Mouse (Mus musculus): ENCODE results near the gene Rgl3. TPM values are rescaled to one million over a fixed set of nuclear protein-coding genes. Genes with fewer than 3 reads are reported as not detected.

The Rgl3 gene
- polyA plus RNA-seq, 1 experiment from 2014 or later = 4.7 TPM

GRCm38 (mm10) chr9:21936692-21937570 lies 52.3 kb downstream of the Rgl3 start, which contains the start of gene Plppr2:
Gene Plppr2 (plus strand): TSS chr9:21937033.
- H3K9me3 ChIP-seq = no peaks in the 10 kb centered on the region
- H3K36me3 ChIP-seq (replicated peaks) = peaks cover 9% of the 10 kb centered on the region
- 3% methylated on average over 43 of the region's 43 CpGs for WGBS
- peaks cover 22% of the 10 kb centered on the region for H3K4me1 ChIP-seq
- H3K27ac ChIP-seq = peak within 1 kb of the TSS; percentile 86
- peak; percentile 99 for DNase-seq (ENCODE audit: extremely low spot score, low spot score)
- peaks cover 42% of the 10 kb centered on the region for H3K27me3 ChIP-seq (ENCODE audit: poor library complexity, severe bottlenecking)
- H3K4me3 ChIP-seq = peak within 1 kb of the TSS; percentile 73

- DNase-seq (ENCODE audit: extremely low spot score, low spot score) = no peak
- Histone ChIP-seq H3K27ac (no peak overlapping the region), H3K4me1 (peaks cover 22% of the 10 kb centered on the region), H3K36me3 (replicated peaks) (peaks cover 2% of the 10 kb centered on the region; the same call in 1 of the 2 replicates), H3K4me3 (no peak overlapping the region), H3K27me3 (ENCODE audit: poor library complexity, severe bottlenecking) (peaks cover 42% of the 10 kb centered on the region), H3K9me3 (no peaks in the 10 kb centered on the region)
- 90% methylated on average over 7 of the region's 7 CpGs for WGBS
Observed at GRCm38 (mm10) chr9:21935466-21936131, 53.6 kb downstream of the Rgl3 start.

GRCm38 (mm10) chr9:21934021-21934420 lies 55.2 kb downstream of the Rgl3 start:
- no peak overlapping the region for H3K4me3 ChIP-seq
- no peaks in the 10 kb centered on the region for H3K36me3 ChIP-seq (replicated peaks)
- DNase-seq (ENCODE audit: extremely low spot score, low spot score) = no peak
- H3K4me1 ChIP-seq = peaks cover 22% of the 10 kb centered on the region
- 91% methylated on average over 12 of the region's 12 CpGs for WGBS
- H3K27me3 ChIP-seq (ENCODE audit: poor library complexity, severe bottlenecking) = peaks cover 42% of the 10 kb centered on the region
- H3K27ac ChIP-seq = no peak overlapping the region
- H3K9me3 ChIP-seq = no peaks in the 10 kb centered on the region

- no peak for DNase-seq (ENCODE audit: extremely low spot score, low spot score)
- Histone ChIP-seq H3K4me3 (no peak overlapping the region), H3K9me3 (no peaks in the 10 kb centered on the region), H3K4me1 (peaks cover 20% of the 10 kb centered on the region), H3K27ac (no peak overlapping the region), H3K27me3 (ENCODE audit: poor library complexity, severe bottlenecking) (peaks cover 34% of the 10 kb centered on the region), H3K36me3 (replicated peaks) (no peaks in the 10 kb centered on the region)
- 66% methylated on average over 12 of the region's 12 CpGs for WGBS
Observed at GRCm38 (mm10) chr9:21932445-21933137, 56.7 kb downstream of the Rgl3 start.

- H3K4me1 ChIP-seq = peaks cover 18% of the 10 kb centered on the region
- 75% methylated on average over 2 of the region's 2 CpGs for WGBS
- DNase-seq (ENCODE audit: extremely low spot score, low spot score) = no peak
- no peaks in the 10 kb centered on the region for H3K9me3 ChIP-seq
- no peak overlapping the region for H3K27ac ChIP-seq
- H3K4me3 ChIP-seq = no peak overlapping the region
- peaks cover 34% of the 10 kb centered on the region for H3K27me3 ChIP-seq (ENCODE audit: poor library complexity, severe bottlenecking)
- H3K36me3 ChIP-seq (replicated peaks) = no peaks in the 10 kb centered on the region
Observed at GRCm38 (mm10) chr9:21932006-21932405, 57.2 kb downstream of the Rgl3 start.

- 82% methylated on average over 3 of the region's 3 CpGs for WGBS
- Histone ChIP-seq H3K4me3 (no peak overlapping the region), H3K4me1 (peaks cover 19% of the 10 kb centered on the region), H3K27ac (no peak overlapping the region), H3K9me3 (no peaks in the 10 kb centered on the region), H3K27me3 (ENCODE audit: poor library complexity, severe bottlenecking) (peaks cover 20% of the 10 kb centered on the region), H3K36me3 (replicated peaks) (peaks cover 11% of the 10 kb centered on the region)
- DNase-seq (ENCODE audit: extremely low spot score, low spot score) = no peak
Observed at GRCm38 (mm10) chr9:21929208-21929607, 60.0 kb downstream of the Rgl3 start.

- H3K4me3 ChIP-seq = peak within 1 kb of the TSS; percentile 52
- H3K27me3 ChIP-seq (ENCODE audit: poor library complexity, severe bottlenecking) = 0 out of 2 replicates have a peak, but pooled peaks cover under 1% of the 10 kb centered on the region
- H3K9me3 ChIP-seq = no peaks in the 10 kb centered on the region
- under 1% methylated on average over 28 of the region's 28 CpGs for WGBS
- peaks cover 19% of the 10 kb centered on the region for H3K4me1 ChIP-seq
- peak; percentile 93 for DNase-seq (ENCODE audit: extremely low spot score, low spot score)
- peaks cover 15% of the 10 kb centered on the region for H3K36me3 ChIP-seq (replicated peaks)
- H3K27ac ChIP-seq = peak within 1 kb of the TSS; percentile 73
Observed at GRCm38 (mm10) chr9:21927208-21927753, 62.0 kb downstream of the Rgl3 start, which contains the start of the genes Ccdc159 and Tmem205. Gene Ccdc159 (plus strand): TSS chr9:21927471. Gene Tmem205 (minus strand): TSS chr9:21927556.

GRCm38 (mm10) chr9:21926784-21927183 lies 62.5 kb downstream of the Rgl3 start:
- H3K27me3 ChIP-seq (ENCODE audit: poor library complexity, severe bottlenecking) = no peaks in the 10 kb centered on the region
- peak overlapping the region; percentile 52 for H3K4me3 ChIP-seq
- peaks cover 19% of the 10 kb centered on the region for H3K4me1 ChIP-seq
- DNase-seq (ENCODE audit: extremely low spot score, low spot score) = peak; percentile 37
- peaks cover 18% of the 10 kb centered on the region for H3K36me3 ChIP-seq (replicated peaks)
- WGBS = 4% methylated on average over 6 of the region's 6 CpGs
- no peaks in the 10 kb centered on the region for H3K9me3 ChIP-seq
- peak overlapping the region; percentile 73 for H3K27ac ChIP-seq

GRCm38 (mm10) chr9:21926155-21926554 lies 63.1 kb downstream of the Rgl3 start:
- no peaks in the 10 kb centered on the region for H3K9me3 ChIP-seq
- DNase-seq (ENCODE audit: extremely low spot score, low spot score) = no peak
- H3K4me3 ChIP-seq = peak overlapping the region; percentile 52
- 77% methylated on average over 6 of the region's 6 CpGs for WGBS
- H3K36me3 ChIP-seq (replicated peaks) = peaks cover 21% of the 10 kb centered on the region
- H3K4me1 ChIP-seq = peaks cover 19% of the 10 kb centered on the region
- H3K27me3 ChIP-seq (ENCODE audit: poor library complexity, severe bottlenecking) = no peaks in the 10 kb centered on the region
- no peak overlapping the region for H3K27ac ChIP-seq

- peaks cover 19% of the 10 kb centered on the region for H3K4me1 ChIP-seq
- no peak for DNase-seq (ENCODE audit: extremely low spot score, low spot score)
- no peak overlapping the region for H3K4me3 ChIP-seq
- H3K27ac ChIP-seq = no peak overlapping the region
- WGBS = 100% methylated on average over 1 of the region's 1 CpGs
- H3K9me3 ChIP-seq = no peaks in the 10 kb centered on the region
- no peaks in the 10 kb centered on the region for H3K27me3 ChIP-seq (ENCODE audit: poor library complexity, severe bottlenecking)
- peaks cover 23% of the 10 kb centered on the region for H3K36me3 ChIP-seq (replicated peaks)
Observed at GRCm38 (mm10) chr9:21925506-21925905, 63.7 kb downstream of the Rgl3 start.

GRCm38 (mm10) chr9:21925034-21925433 lies 64.2 kb downstream of the Rgl3 start:
- 99% methylated on average over 3 of the region's 3 CpGs for WGBS
- H3K27ac ChIP-seq = no peak overlapping the region

GRCm38 (mm10) chr9:21924099-21924493 lies 65.2 kb downstream of the Rgl3 start:
- H3K27me3 ChIP-seq (ENCODE audit: poor library complexity, severe bottlenecking) = no peaks in the 10 kb centered on the region
- H3K4me3 ChIP-seq = no peak overlapping the region
- WGBS = 89% methylated on average over 6 of the region's 6 CpGs
- no peak overlapping the region for H3K27ac ChIP-seq
- H3K9me3 ChIP-seq = no peaks in the 10 kb centered on the region
- no peak for DNase-seq (ENCODE audit: extremely low spot score, low spot score)
- peaks cover 23% of the 10 kb centered on the region for H3K36me3 ChIP-seq (replicated peaks)
- H3K4me1 ChIP-seq = peaks cover 19% of the 10 kb centered on the region

More at GRCm38 (mm10) chr9:21925034-21925433, 64.2 kb downstream of the Rgl3 start:
- no peaks in the 10 kb centered on the region for H3K9me3 ChIP-seq
- H3K4me1 ChIP-seq = peaks cover 19% of the 10 kb centered on the region
- H3K27me3 ChIP-seq (ENCODE audit: poor library complexity, severe bottlenecking) = no peaks in the 10 kb centered on the region
- DNase-seq (ENCODE audit: extremely low spot score, low spot score) = no peak
- no peak overlapping the region for H3K4me3 ChIP-seq
- peaks cover 23% of the 10 kb centered on the region for H3K36me3 ChIP-seq (replicated peaks)

Data from forebrain, embryonic 10.5 days (tissue).